Mouse (Mus musculus) thymus, postnatal 36 days (tissue): ENCODE data around the gene Fgfr2.

ENCODE experiments used
- DNase-seq, 2 experiments: peaks; one replicate each; pipeline ENCODE4 v3.0.0; 2022; ENCODE audit warnings: mixed read lengths in 2 of 2

The Fgfr2 gene

GRCm38 (mm10) chr7:132094666-132095065 is 1028.5 kb downstream of the Fgfr2 start:
- no peak for DNase-seq

- no peak for DNase-seq
These were observed 1031.6 kb downstream of the Fgfr2 start for GRCm38 (mm10) chr7:132091551-132091950.

- no peak for DNase-seq
These were observed 1034.5 kb downstream of the Fgfr2 start for GRCm38 (mm10) chr7:132088606-132089005.

- no peak for DNase-seq
These were observed 1035.0 kb downstream of the Fgfr2 start for GRCm38 (mm10) chr7:132088181-132088580.

- DNase-seq = no peak
These were observed 1047.3 kb downstream of the Fgfr2 start for GRCm38 (mm10) chr7:132075825-132076224.

GRCm38 (mm10) chr7:132074503-132074902 is 1048.6 kb downstream of the Fgfr2 start:
- no peak for DNase-seq

GRCm38 (mm10) chr7:132070877-132071625 is 1052.1 kb downstream of the Fgfr2 start:
- DNase-seq = no peak

GRCm38 (mm10) chr7:132067951-132068350 is 1055.2 kb downstream of the Fgfr2 start:
- DNase-seq = no peak

GRCm38 (mm10) chr7:132067511-132067910 is 1055.6 kb downstream of the Fgfr2 start:
- DNase-seq = no peak

GRCm38 (mm10) chr7:132060116-132060515 is 1063.0 kb downstream of the Fgfr2 start:
- no peak for DNase-seq

- no peak for DNase-seq
These were observed 1066.6 kb downstream of the Fgfr2 start for GRCm38 (mm10) chr7:132056565-132056964.

- DNase-seq = no peak
These were observed 1076.5 kb downstream of the Fgfr2 start for GRCm38 (mm10) chr7:132046662-132047061.

- DNase-seq = no peak
These were observed 1091.1 kb downstream of the Fgfr2 start for GRCm38 (mm10) chr7:132031940-132032531.

GRCm38 (mm10) chr7:132026671-132027070 is 1096.5 kb downstream of the Fgfr2 start:
- DNase-seq = no peak

GRCm38 (mm10) chr7:132025591-132025990 is 1097.6 kb downstream of the Fgfr2 start:
- DNase-seq = no peak

GRCm38 (mm10) chr7:132015933-132016332 is 1107.2 kb downstream of the Fgfr2 start:
- DNase-seq = no peak

- no peak for DNase-seq
These were observed 1108.0 kb downstream of the Fgfr2 start for GRCm38 (mm10) chr7:132015193-132015592.

- DNase-seq = no peak
These were observed 1109.2 kb downstream of the Fgfr2 start for GRCm38 (mm10) chr7:132013970-132014369.

- no peak for DNase-seq
These were observed 1110.0 kb downstream of the Fgfr2 start for GRCm38 (mm10) chr7:132012969-132013679.

- no peak for DNase-seq
These were observed 1114.1 kb downstream of the Fgfr2 start for GRCm38 (mm10) chr7:132009002-132009401.

- DNase-seq = no peak
These were observed 1117.0 kb downstream of the Fgfr2 start for GRCm38 (mm10) chr7:132005996-132006696.

GRCm38 (mm10) chr7:131992873-131993272 is 1130.3 kb downstream of the Fgfr2 start:
- no peak for DNase-seq

- DNase-seq = no peak
These were observed 1130.9 kb downstream of the Fgfr2 start for GRCm38 (mm10) chr7:131992226-131992625.
